Mouse (Mus musculus): Measurements from ENCODE around the gene Heatr4.
"Not testable (repeated sequence)": the region's sequence is repeated elsewhere in the genome, so short reads cannot be mapped to it uniquely, and the experiment has no call there.

Gene Heatr4

DNA sequence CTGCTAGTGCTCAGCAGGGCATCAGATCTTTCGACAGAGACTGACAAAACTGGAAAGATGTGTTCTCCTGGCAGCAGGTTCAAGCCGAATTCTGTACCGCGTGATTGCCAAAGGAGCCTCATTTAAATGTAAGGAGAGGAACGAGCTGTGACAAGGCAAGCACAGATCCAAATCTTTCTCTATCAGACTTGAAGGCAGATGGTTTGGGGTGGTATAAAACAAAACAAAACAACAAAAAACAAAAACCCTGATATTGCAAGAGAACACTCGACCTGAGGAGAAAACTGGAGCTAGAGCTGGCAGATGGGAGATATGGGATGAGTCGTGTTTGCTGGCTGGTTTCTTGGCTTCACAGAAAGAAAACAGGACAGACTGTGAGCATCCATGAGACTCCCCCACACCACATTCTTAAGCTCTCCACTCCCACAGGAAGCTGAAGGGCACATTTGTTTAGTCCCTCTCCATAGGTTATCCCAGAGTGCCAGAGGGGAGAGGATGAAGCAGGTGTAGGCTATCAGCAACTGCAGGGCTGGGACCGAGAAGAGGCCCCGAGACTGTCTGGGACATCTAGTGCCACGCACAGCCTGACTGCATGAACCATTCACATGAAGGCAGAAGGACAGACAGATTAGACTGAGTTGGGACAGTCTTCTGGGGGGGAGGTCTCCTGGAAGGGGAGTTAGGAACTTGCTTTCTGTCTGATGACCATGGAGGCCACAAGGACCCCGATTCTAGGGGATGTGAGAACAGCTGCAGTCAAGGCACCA, 13.9 kb upstream of the Heatr4 start:
- DNase-seq (ENCODE audit: low spot score) = no peak

DNA sequence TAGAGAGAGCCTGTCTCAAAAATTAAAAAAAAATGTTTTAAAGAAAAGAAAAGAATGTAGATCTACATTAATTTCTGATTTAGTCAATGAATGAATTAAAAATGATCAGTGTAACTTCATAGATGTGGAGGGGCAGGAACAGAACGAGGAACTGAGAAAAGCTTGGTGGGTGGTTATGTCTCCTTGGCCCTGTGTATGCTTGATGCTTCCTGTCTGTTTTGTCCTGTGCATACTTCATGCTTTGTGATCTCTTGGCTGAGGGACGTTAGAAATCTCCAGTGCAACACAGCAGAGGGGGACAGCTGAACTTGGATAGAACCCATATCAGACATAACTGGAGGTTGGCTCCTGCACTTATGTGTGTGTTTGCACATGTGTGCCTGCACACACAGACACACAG, 12.6 kb upstream of the Heatr4 start:
- no peak for DNase-seq (ENCODE audit: low spot score)

DNA sequence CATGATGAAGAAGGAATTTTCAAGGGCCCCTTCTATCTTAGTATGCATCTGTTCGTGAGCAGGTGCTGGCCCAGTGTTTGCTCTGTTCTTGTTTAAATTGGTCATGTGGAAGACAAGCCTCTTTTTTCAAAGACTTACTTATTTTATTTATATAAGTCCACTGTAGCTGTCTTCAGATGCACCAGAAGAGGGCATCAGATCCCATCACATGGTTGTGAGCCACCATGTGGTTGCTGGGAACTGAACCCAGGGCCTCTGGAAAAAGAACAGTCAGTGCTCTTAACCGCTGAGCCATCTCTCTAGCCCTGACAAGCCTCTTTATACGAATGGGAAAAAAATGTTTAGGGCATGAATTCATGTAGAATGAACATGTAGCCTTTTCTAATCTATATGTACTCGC, 4.7 kb upstream of the Heatr4 start:
- no peak for DNase-seq (ENCODE audit: low spot score)

DNA sequence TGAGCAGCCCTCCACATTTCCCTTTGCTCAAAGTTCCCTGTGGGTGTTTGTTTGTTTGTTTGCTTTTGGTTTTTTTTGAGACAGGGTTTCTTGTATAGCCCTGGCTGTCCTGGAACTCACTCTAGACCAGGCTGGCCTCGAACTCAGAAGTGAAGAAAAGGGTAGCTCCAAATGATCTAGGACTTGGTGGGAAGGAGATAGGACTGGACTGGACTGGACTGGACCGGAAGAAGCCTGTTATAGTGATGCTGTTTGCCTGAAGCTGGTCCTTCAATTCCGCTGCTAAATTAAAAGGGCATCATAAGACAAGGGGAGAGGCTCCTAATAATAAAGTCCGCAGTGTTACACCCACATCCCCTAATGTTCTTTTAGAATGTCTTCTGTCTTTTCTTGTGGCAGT, 3.8 kb upstream of the Heatr4 start:
- peak; percentile 19 for DNase-seq (ENCODE audit: low spot score)

DNA sequence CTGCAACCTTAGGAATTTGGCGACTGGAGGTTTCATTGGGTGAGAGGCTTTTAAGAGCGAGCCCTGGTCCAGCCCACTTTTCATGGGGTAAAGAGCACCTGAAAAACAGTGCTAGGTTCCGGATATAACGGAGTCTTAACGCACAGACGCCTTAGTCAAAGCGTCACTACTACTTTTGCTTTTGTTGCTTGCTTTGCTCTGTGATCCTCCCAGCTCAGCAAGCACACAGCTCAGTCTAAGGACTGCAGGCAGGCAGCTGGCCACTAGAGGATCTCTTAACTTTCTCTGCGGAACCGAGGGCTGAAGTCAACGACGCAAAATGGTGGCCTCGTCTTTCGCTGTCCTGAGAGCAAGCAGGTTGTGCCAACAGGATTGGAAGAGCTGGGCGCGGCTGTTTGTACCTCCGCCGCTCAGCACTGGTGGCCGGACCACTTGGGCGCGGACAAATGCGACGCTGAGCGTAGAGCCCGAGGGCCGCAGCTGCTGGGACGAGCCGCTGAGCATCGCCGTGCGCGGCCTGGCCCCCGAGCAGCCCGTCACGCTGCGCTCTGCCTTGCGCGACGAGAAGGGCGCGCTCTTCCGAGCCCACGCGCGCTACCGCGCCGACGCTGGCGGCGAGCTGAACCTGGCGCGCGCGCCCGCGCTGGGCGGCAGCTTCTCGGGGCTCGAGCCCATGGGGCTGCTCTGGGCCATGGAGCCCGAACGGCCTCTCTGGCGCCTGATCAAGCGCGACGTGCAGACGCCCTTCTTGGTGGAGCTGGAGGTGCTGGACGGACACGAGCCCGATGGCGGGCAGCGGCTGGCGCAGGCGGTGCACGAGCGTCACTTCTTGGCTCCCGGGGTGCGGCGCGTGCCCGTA, 3.2 kb upstream of the Heatr4 start, which contains the start of gene Acot2:
TSS of gene Acot2 (plus strand) at position 279 of the 859 bp plus-strand sequence.
- peak; percentile 90 for DNase-seq (ENCODE audit: low spot score)

DNA sequence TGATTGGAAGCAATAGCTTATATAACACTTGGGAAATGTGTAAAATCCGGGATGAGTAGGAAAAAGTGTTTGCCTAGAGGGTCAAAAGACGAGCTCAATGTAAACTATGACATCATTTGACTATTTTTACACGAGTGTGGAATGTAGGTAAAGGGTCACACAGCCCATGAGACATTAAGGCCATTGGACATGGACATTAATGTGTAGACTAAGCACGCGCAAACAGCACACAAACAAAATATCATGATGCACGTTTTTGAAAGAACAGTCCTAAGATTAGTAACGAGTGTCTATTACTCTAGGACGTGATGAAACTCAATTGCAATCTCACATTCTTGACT, 2.6 kb upstream of the Heatr4 start:
- no peak for DNase-seq (ENCODE audit: low spot score)

DNA sequence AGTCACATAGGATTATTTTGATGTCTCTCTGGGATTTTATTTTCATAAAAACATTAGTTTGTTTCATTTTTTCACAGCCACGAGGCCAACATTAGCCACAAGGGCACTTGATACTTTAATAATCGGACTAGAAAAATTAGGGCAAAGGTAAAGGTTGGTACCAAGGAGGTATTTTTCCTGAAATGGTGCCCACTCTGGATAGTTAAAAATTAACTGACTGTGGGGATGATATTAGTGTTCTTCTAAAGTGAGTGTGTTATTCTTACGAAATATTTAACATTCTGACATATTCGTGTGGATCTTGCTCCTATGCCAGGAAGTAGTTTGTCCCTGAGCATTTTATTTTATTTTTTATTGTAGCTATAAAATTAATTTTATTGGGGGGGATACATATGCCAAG, 3.0 kb downstream of the Heatr4 start:
- DNase-seq (ENCODE audit: low spot score) = no peak

DNA sequence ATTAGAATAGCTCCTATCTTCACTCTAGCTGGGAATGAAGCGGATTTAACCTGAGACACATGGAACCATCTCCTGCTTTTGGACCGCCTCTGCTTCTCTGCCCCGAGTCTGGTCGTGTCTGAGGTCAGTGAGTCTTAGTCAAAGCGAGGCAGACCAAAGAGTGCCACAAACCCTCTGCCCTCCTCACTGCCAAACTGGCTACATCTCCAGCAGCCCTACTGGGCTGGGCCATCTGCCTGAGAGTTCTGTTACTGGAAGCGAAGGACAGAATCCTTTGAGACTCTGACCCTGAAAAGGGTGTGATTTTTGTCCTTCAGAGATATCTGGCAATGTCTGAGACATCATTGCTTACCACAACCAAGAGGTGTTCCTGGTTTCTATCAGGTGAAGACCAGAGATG, 5.8 kb downstream of the Heatr4 start:
- no peak for DNase-seq (ENCODE audit: low spot score)

DNA sequence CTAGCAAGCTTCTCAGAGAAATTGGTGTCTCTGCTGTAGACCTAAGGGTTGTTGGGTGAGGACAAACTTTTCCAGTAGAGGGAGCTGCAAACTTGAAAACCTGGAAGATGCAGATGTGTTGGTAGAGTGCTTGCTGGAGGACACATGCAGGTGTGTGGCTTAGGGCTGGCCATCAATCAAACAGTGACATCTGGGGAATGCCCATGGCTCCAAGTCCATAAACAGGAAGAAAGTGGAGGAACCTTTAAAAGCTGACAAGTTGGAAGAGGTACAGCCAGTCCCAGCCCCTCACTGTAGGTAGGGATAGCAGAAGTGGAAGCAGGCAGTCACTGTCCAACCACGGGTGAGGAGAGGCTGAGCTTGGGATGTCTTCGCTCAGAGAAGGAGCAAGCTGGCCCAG, 12.5 kb downstream of the Heatr4 start:
- peak; percentile 66 for DNase-seq (ENCODE audit: low spot score)

DNA sequence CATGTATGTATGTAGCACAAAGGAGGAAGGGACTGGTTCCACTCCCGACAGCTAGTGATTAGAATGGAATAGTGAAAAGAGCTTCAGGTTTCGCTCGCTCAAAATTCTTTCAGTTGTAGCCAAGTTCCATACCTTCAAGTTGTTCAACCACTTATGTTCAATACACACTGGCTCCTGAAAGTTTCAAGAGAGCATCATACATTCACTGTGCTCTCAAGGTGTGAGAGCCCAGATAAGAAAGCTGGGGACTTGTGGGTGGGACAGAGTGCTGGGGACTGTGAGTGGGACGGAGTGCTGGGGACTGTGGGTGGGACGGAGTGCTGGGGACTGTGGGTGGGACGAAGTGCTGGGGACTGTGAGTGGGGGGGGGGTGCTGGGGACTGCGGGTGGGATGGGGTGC, 19.4 kb downstream of the Heatr4 start:
- DNase-seq (ENCODE audit: low spot score) = no peak

DNA sequence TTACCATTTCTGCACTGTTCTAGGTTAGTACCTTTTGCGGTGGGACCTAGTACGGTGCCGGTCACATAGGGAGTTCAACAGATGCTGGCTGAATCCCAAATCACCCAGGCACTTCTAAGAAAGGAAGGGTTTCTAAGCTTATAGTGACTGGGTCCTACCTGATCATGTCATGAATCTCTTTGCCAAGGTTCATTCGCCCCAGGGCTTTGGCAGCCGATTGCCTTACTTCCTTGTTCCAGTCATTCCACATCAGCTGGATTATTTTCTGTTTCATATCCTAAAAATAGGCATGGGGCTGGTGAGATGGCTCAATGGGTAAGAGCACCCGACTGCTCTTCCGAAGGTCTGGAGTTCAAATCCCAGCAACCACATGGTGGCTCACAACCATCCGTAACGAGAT, 26.4 kb downstream of the Heatr4 start:
- no peak for DNase-seq (ENCODE audit: low spot score)

DNA sequence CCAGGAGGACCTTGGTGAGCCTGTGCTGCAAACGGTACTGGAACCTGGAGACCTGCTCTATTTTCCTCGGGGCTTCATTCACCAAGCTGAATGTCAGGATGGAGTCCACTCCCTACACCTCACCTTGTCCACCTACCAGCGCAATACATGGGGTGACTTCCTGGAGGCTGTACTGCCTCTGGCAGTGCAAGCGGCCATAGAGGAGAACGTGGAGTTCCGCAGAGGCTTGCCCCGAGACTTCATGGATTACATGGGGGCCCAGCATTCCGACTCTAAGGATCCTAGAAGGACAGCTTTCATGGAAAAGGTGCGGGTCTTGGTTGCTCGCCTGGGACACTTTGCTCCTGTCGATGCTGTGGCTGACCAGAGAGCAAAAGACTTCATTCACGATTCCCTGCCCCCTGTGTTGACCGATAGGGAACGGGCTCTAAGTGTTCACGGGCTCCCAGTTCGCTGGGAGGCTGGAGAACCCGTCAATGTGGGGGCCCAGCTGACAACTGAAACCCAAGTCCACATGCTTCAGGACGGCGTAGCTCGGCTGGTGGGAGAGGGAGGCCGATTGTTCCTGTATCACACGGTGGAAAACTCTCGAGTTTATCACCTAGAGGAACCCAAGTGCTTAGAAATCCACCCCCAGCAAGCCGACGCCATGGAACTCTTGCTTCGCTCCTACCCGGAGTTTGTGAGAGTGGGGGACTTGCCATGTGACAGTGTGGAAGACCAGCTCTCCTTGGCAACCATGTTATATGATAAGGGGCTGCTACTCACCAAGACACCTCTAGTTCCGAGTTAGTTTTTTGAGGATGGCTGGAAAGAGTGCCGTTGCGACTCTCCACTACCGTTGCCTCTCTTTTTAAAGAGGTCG, 32.7 kb downstream of the Heatr4 start:
- DNase-seq (ENCODE audit: low spot score) = no peak

DNA sequence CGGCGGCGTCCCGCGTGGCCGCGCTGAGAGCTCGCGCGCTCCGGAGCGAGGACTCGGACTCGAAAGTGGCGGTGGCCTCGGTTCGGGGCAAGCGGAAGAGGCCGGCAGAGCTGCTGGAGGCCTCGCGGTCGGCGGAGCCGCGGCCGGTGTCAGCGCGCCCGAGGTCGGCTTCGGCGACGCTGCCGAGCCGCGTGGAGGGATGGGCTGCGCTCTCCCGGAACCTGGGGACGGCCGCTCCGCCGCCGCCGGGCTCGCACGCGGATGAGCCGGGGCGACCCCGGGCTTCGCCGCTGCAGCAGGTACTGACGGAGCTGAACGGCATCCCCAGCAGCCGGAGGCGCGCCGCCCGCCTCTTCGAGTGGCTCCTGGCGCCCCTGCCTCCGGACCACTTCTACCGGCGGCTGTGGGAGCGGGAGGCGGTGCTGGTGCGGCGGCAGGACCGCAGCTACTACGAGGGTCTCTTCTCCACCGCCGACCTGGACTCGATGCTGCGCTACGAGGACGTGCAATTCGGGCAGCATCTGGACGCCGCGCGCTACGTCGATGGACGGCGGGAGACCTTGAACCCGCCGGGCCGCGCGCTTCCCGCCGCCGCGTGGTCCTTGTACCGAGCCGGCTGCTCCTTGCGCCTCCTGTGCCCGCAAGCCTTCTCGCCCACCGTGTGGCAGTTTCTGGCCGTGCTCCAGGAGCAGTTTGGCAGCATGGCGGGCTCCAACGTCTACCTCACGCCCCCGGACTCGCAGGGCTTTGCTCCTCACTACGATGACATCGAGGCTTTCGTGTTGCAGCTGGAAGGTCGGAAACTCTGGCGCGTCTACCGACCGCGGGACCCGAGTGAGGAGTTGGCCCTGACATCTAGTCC, 33.6 kb downstream of the Heatr4 start:
- DNase-seq (ENCODE audit: low spot score) = peak; percentile 26

DNA sequence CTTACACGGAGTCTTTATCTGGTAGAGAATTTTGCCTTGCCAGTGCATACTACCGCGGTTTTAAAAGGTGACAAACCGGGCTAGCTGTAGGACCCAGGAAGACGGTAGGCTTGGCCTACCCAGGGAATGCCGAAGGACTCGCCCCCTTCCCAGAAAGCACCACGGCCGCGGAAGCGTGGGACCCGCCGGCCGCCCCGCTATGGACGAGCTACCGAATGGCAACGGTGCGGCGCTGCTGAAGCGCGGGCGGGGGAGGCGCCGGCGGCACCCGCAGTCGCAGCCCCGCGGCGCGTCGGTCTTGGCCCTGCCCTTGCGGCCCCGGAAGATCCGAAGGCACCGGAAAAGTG, 34.2 kb downstream of the Heatr4 start, which contains the start of gene Riox1:
TSS of gene Riox1 (plus strand) at position 116 of the 347 bp plus-strand sequence.
- DNase-seq (ENCODE audit: low spot score) = peak; percentile 88

DNA sequence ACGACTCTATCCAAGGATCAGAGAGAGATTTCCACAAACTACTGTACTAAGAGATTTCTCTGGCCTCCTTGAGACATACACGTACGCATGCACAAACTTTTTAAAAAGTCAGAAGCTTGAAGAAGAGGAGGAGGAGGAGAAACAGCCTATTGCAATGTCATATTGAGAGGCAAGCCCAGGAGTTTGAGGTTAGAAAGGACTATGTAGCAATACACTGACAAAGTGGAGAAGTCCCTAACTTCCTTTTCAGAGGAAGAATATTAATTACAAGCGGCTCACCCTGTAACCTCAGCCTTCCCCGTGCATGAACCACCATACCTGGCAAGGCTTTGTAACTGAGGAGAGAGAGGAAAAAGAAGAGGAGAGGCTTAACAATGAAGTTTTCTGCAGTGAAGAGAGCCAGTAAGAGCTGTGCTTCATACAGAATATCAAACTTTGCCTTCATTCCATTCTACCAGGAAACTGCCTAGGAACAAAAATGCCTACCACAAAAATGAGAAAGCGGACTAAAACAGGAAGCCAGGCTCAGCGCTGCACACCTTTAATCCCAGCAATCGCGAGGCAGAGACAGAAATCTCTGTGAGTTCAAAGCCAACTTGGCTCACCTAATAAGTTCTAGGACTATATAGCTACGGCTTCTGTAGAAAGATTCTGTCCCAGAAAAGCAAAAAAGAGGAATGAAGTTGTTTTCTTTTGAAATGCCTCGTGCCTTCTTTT, 34.7 kb downstream of the Heatr4 start:
- no peak for DNase-seq (ENCODE audit: low spot score)

DNA sequence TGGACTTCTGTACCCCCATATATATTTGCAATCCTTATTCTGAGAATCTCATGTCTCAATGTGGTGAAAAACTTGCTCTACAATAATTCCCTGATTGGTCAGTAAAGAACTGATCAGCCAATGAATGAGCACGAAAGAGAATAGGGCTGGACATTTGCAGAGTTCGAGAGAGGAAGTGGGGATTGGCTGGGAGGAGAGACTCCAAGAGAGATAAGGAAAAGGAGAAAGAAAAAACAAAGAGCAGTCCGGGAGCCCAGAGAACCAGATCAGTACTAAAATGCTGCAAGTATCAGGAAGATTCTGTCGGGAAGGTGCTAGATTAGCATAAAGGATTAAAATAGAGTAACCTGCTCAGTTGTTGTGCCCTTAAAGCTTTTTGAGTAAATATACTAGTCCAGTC, 35.6 kb downstream of the Heatr4 start:
- no peak for DNase-seq (ENCODE audit: low spot score)

DNA sequence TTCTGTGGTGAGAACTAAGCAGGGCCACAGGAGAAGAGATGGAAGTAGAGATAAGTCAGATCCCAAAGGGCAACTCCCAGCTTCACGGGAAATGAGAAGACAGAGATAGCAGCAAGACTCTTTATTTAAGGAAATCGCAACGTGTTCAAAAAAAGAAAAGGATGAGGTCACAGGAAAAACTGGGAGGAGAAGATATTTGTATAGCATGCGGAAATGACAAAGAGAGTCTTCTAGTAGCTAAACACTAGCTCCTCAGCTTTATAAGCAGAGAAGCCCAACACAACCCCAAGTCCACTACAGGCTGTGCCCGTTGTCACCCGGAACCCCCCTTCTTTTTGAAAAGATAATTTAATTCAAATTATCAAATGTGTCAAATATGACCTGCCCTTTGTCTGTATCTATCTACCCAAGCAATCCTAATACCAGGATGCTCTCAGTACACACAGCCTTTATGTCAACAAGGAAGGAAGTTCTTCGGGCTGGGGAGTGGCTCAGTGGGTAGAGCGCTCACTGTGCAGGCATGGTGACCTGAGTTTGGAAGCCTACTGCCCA, 37.3 kb downstream of the Heatr4 start:
- peak; percentile 63 for DNase-seq (ENCODE audit: low spot score)

DNA sequence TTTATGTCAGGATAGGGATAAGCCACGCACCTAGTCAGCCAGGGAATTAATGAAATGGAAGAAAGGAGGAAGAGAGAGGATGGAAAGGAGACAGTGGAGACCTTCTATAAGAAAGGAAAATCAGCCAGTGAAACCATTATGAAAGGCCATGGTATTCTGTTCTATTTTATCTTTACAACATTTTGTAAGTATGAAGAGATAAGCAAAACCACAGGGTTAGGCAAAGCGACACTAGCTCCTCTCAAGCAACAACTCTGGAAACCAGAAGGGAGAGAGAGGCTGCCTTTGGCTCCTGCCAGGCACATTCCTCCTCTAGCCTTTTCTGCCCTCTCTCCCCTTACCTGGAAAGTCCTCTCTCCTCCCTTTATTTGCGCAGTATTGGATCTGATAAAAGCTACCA, 42.7 kb downstream of the Heatr4 start:
- no peak for DNase-seq (ENCODE audit: low spot score)

DNA sequence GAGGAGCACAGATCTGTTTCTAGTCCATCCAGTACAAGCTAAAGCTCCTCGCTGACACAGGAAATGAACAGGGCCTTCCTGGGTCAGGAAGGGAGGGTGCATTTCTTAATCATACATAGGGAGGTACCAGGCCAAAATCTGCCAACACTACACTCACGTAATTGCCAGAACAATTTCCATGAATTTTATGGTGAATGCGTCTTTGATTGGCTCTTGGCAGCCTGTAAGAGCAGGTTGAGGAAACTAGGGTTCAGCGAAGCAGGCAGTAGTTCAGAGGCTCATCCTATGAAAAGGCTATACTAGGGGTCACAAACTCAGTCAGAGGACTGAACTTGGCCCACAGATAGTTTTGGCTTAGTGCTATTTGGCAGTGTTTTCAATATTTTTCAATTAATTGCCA, 44.6 kb downstream of the Heatr4 start:
- no peak for DNase-seq (ENCODE audit: low spot score)

DNA sequence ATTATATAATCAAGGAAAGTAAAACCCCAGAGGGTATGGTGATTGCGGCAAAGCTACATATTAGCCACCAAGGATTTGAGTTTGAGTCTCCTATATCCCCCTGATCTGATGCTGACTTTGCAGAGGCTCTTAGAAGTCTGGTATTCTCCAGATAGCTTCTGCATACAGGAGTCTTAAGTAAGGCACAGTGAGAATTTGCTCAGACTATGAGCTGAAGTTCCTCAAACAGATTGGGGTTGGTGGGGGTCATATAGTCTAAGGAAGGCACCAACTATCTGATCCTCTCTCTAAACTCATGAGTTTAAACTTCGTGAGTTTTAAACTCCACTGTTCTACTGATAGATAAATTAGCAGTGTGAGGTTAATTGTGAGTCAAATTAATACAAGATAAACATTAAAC, 45.3 kb downstream of the Heatr4 start:
- DNase-seq (ENCODE audit: low spot score) = no peak

DNA sequence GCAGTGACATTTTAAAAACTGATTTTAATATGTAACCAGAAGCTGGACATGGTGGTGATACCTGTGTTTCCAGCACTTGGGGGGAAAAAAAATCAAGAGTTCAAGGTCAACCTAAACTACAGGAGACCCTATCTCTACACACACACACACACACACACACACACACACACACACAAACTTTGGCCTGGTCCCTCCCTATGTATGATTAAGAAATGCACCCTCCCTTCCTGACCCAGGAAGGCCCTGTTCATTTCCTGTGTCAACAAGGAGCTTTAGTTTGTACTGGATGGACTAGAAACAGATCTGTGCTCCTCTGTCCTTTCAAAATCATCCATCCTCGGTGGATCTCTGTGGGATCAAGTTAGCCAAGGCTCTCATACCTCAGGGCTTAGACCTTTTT, 46.1 kb downstream of the Heatr4 start:
- not testable (repeated sequence) for DNase-seq (ENCODE audit: low spot score)

Measured in MN1 (cell line).